Mouse (Mus musculus) C2C12 (cell line): ENCODE measurements around the gene Arpc1a.

Experiments used
- CEBPB ChIP-seq: IDR thresholded peaks from one replicate; pipeline ENCODE4 v1.6.1; 2011; ENCODE audit warnings: low read depth, mild to moderate bottlenecking, control low read depth, moderate library complexity
- CTCF ChIP-seq: IDR thresholded peaks from one replicate; pipeline ENCODE4 v1.5.1; 2011; ENCODE audit not compliant: control insufficient read depth, insufficient read depth, insufficient read length
- FOSL1 ChIP-seq: IDR thresholded peaks from one replicate; pipeline ENCODE4 v1.8.0; 2011; ENCODE audit warnings: mild to moderate bottlenecking, low read length; ENCODE audit not compliant: poor library complexity, insufficient read depth, severe bottlenecking
- MAX ChIP-seq: IDR thresholded peaks from one replicate; pipeline ENCODE4 v1.6.1; 2011; ENCODE audit warnings: mild to moderate bottlenecking, control low read depth
- USF1 ChIP-seq: IDR thresholded peaks from one replicate; pipeline ENCODE4 v1.6.1; 2011; ENCODE audit warnings: low read depth, mild to moderate bottlenecking, control low read depth, moderate library complexity

DNA sequence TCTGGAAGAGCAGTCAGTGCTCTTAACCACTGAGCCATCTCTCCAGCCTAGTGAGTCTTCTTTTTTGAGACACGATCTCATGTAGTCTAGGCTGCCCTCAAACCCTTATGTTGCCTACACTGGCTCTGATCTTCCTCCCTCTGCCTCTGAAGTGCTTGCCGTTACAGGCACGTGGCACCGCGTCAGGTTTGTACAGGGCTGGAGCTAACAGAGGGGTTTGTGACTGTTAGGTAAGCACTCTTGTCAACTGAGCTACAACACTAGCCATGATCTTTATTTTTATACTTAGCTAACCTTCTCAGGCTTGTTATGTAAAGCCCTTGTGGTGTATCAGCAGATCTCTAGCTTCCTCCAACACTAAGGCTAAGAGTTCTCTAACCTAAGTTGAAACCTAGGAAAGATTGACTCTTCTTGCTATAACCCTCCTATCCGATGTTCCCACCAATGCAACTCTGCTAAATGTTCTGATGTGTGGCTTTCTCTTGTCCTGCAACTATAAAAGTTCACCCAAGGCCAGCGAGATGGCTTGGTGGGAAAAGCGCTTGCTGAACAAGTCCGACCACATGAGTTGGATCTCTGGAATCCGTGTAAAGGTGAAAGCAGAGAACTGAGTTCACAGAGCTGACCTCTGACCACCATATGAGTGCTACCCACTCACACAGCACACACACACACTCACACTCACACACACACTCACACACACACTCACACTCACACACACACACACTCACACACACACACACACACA is 1.6 kb upstream of the Arpc1a start:
- TF ChIP-seq USF1 (no peak), MAX (no peak), CTCF (no peak), CEBPB (no peak), FOSL1 (no peak)
